Mouse (Mus musculus) ovary, postnatal 10 days (tissue): Measurements from ENCODE around the gene Ppp1r27.
"Not testable (repeated sequence)": the region's sequence is repeated elsewhere in the genome, so short reads cannot be mapped to it uniquely, and the experiment has no call there.

Experiments used
- DNase-seq: peaks from one replicate; pipeline ENCODE4 v3.0.0; 2022; ENCODE audit warnings: low spot score

Gene Ppp1r27

DNA sequence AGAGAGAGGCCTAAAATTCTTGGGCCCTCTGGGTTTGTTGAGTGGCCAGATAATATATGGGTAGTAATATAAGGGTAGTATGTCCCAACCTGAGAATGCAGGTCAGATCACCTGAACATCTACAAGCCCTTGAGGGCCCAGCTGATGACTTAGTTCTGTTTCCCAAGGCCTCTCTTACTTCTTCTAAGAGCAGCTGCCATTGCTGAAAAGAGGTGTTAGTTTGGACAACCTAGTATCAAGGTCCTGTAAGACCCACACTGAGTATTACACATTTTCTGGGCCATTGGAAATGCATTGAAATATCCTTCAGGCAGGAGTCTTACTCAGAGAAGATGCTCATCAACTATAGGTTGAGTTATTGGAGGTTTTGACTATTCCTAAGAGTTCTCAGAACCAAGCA lies 25.0 kb upstream of the Ppp1r27 start:
- no peak for DNase-seq

DNA sequence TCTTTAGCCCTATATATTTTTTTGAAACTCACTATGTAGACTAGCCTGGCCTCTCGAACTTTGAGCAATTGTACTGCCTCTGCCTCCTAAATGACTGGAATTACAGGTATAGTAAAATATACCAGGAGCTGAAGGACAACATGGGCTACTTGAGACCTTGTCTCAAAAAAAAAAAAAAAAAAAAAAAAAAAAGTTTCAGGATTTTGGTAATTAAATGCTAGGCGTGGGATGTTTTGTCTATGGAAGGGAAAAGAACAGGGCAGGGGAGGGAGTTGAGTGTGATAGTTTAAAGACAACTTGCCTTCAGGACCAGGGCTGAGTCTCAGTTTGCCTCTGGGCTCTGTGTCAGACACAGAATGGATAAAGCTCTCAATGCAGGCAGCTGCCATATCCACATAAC lies 24.1 kb upstream of the Ppp1r27 start:
- DNase-seq = no peak

DNA sequence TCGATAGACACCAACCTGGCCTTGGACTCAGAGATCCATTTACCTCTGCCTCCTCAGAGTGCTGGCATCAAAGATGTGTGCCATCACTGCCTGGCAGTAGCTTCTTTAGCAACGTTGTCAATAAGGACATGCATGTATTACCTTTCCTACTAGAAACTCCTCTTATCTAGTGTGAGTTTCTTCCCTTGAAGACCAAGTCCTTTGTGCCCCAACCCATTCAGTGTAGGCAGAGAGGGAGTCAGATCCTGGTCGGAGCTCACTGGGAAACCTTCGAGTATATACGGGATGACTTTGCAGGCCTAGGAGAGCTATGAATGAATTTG lies 23.3 kb upstream of the Ppp1r27 start:
- no peak for DNase-seq

DNA sequence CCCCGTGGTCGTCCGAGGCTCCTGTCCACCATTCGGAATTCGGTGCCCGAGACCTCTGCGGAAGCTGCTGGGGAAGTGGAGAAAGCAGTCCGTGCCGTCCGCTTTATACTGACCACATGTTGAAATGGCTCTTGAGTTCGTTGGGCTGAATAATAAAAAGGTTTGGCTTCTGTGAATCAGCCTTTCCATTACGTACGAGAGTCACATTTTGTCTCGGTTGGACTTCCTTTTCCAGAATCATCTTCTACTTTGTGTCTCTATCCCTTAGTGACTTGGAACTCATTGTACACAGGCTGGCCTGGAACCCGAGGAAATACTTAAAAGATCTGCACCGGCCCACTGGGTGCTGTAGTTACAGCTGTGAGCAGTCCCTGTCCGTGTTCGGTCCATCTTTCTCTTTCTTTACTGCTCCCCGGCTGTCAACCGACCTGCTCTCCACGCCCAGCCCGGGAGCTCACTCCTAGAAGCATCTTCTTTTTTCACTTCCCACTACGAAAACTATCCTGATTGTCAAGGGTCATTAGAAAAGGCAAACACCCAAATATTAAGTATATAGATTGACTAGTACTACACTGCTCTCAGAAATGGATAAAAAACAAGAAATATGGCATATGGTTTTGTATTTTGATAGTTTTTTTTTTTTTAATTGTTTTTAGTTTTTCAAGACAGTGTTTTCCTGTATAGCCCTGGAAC lies 22.8 kb upstream of the Ppp1r27 start:
- no peak for DNase-seq

DNA sequence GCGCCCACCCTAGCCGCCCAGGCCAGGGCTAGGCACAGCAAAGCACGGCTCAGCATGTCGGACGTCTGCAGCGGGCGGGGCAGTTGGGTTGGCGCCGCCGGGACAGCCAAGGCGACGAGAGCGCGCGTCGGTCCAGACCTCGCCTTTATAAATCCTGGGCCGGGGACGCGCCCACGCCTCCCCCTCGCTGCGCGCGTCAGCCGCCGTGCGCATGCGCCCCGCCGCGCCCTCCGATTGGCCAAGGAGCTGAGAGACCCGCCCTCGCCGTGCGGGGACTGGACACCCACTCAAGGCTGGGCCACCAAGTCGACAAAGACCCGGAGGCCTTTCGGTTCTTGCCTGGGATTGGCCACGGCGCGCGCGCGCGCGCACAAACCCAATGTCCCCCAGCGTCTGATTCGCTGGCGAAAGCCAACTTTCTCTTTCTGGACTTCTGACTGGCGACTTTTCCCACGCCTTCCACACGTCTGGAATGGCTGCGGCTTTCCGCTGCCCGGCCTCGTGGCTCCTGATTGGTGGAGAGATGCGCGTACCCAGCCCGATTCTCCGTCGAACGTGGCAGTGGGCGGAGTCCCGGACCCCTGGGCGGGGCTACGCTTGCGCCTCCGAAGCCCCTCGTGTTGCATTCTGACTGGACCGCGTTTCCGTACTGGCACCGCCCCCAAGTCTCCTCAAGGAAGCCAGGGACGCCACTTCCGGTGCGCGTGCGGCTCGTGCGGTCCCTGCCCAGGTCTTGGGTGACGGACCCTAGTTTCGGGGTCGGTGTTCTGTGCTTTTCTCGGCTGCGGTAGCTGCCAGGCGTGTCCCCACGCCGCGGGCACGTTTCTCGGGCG lies 22.0 kb upstream of the Ppp1r27 start, which contains the start of gene P4hb:
Gene P4hb (minus strand): TSS at position 502 of the 833 bp plus-strand sequence.
- DNase-seq = peak; percentile 99

DNA sequence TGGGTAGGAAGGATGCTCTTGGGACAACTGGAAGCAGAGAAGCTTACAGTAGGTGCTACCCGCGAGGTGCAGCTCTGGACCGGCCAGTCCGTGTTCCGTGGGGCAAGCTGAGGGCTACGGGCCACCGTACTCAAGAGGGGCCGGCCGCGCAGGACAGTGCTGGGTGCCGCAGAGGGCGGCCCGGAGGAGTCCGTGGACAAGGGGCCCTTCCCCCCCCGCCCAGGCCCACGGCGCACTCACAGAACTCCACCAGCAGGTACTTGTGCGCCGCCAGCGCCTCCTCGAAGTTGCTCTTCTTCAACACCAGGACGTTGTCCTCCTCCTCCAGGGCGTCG lies 21.5 kb upstream of the Ppp1r27 start:
- no peak for DNase-seq

DNA sequence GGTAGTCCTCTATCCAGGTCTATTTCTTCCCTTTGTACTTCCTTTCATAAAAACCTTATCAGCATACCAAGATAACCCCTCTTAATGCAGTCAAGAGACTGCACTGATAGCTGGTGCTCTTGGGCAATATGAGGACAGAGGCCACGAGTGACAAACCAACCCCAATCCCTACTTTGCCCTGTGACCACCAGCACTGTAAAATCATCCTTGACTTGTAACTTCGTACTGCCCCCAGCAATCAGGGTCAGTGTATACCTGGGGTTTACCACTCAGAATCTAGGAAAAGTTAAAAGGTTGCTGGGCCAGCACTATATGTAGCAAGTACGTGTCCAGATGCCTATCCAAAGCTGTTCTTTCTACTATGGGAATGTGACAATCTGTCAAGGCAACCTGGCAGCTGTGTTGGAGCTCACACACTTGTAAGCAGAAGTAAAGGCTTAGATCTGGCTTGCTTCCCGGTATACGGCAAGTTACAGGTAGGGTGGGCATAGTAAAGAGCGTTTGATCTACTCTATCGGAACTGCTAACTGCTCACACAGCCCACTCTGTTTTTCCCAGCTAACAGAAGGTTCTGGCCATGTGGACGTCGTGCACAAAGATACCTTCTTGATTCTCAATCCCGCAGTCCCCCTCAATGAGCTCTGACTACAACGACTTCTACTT lies 21.0 kb upstream of the Ppp1r27 start:
- DNase-seq = no peak

DNA sequence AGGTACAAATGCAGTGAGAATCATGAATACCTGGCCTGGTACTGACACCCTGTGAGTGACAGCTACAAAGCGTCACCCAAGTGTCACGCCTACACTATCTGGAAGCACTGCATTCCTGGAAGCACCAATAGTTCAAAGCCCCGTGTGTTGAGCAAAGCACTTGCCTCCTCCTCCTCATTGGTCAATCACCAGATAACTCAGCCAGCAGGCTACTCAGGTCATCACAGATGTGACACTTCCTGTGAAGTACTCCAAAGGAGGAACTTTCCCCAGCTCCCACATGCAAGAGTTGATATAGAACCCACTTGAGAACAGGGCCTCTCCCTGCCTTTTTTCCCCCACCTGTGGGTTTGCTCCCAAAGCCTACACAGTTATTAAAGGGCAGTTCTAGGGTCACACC lies 20.2 kb upstream of the Ppp1r27 start:
- no peak for DNase-seq

DNA sequence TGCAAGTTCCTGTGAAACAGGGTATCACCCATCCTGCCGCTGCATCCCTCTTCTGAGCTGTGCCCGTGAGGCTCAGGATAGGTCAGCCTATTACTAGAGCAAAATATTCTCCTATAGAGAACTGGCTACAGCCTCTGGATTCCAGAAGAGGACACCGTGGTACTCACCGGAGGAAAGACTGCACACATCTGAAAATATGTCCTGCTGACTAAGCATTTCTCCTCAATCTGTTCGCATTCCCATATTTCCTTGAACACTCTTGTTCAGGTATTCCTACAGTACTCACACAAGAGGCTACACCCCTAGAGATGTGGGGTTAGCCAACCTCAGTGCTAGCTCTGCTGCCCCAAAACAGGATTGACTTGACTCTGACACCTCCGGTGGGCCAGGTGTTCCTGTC lies 17.4 kb upstream of the Ppp1r27 start:
- DNase-seq = no peak

DNA sequence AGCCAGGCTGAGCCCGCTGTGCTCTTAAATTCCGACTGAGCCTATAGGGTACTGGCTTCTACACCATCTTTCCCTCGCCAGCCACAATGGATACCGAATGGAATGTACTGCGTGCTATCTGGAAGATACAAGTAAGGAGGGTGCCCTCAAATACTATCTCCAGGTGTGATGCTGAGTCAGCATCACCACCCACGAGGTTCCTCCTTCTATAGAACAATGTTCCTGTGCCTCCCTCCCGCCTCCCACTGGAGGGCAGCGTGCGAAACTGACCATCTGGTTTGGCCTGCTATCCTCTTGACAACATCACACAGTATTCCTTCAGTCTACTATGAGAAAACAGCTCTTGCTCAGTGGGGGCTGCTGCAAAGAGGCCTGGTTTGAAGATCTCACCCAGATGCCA lies 14.2 kb upstream of the Ppp1r27 start:
- DNase-seq = no peak

DNA sequence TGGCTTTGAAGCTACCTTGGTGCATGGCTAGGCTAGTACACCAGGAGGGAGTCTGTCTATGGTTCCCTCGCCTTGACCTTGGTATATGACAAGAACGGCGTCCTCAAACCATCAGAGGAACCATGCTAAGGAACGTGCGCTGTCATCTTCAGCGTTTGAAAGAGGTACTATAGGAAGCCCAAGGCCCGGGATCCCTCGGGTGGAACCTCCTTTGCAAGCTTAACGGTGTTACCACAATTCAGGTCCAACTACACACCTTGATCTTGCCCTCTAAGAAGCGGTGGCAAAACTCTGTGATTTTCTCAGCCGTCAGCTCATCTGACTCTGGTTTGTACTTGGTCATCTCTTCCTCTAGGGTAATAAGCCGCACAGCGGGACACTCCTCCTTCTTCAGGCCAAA lies 12.0 kb upstream of the Ppp1r27 start:
- no peak for DNase-seq

DNA sequence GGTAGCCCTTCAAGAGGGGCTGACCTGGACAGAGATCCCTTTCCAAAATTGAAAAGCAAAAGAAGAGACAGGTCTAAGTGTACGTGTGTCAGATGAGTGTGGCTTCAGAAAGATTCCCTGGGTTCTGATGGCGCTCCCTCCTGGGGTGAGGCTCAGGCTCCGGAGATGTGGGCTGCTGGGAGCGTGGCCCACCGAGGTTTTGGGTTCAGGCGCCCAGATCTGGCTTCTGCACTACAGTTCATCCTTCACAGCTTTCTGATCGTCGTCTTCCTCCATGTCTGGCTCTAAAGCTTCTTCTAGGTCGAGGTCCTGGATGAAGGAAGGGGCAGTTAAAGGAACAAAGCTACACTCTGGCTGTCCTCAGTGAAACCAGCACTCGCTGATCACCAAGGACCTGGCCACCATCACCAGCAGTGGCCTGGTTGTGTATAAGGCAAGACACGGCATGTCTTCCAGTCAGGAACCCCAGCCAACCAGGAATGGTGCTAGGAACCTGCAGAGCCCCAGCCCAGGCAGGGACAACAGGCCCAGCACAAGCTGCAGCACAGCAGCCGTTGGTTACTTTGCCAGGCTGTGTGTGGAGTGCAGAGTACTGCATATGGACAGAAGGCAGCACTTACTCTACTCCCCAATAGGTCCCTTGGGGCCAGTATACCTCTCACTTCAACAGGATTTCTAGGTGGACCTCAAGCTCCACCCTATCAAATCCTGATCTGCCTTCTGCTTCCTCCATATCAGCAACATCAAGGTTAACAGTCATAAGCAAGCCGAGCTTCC lies 10.2 kb upstream of the Ppp1r27 start:
- no peak for DNase-seq

DNA sequence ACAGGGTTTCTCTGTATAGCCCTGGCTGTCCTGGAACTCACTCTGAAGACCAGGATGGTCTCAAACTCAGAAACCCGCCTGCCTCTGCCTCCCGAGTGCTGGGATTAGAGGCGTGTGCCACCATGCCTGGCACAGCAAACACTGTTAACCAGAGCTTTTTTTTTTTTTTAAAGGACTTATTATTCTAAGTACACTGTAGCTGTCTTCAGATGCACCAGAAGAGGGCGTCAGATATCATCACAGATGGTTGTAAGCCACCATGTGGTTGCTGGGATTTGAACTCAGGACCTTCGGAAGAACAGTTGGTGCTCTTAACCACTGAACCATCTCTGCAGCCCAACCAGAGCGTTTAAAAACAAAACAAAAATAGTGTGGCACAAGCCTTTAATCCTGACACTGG lies 7.9 kb upstream of the Ppp1r27 start:
- not testable (repeated sequence) for DNase-seq

DNA sequence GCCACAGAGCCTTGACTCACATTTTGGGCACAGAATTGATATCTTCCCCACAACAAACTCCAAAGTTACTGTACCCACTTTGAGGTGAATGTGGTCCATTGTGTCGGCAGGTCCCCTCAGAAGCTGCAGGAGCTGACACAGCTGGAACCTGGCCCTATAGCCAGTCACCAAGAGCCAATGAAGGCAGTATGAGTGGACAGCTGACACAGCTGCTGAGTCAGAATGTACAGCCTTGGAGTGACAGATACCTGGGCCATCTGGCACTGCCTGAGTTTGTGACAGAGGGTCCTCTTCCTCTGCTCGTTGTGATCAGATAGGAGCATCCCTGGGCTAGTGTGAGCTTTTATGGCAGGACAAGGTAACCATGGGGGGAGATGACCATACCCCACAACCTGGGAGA lies 4.3 kb upstream of the Ppp1r27 start:
- DNase-seq = no peak

DNA sequence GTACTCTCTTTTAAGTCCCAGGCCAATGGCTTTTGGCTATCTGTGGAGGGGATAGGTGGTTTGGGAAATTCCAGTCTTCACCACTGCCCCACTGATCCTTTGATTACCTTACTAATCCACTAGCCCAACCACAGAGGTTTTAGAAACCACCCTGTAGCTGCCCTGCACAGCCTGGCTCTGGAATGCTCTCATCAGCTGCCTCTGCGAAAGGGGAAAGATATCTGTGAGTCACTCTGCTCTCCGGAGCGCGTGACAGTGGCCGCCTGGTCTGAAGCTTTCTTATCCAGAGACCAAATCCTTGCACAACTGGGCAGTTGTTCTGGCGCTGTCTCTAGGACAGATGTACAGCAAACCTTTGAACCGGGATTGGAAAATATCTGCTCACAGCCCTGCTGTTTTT lies 3.9 kb upstream of the Ppp1r27 start:
- DNase-seq = no peak

DNA sequence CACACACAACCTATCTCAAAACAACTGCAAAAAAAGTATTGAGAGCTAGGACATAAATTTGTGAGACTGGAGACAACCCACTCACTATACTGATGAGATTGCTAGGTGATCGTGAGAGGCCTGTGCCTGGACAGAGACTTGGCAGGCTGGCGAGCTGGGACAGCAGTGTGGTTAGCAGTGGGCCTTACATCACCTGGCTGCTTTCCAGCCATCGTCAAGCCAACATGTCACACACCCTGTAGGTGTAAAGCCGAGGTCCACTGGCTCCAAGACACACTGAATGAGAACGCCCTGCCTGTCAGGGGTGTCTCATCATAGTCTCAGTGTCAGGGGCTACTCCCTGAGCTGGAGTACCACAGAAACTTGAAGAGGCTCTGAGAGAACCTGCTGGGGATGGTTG lies 1.8 kb upstream of the Ppp1r27 start:
- DNase-seq = no peak

DNA sequence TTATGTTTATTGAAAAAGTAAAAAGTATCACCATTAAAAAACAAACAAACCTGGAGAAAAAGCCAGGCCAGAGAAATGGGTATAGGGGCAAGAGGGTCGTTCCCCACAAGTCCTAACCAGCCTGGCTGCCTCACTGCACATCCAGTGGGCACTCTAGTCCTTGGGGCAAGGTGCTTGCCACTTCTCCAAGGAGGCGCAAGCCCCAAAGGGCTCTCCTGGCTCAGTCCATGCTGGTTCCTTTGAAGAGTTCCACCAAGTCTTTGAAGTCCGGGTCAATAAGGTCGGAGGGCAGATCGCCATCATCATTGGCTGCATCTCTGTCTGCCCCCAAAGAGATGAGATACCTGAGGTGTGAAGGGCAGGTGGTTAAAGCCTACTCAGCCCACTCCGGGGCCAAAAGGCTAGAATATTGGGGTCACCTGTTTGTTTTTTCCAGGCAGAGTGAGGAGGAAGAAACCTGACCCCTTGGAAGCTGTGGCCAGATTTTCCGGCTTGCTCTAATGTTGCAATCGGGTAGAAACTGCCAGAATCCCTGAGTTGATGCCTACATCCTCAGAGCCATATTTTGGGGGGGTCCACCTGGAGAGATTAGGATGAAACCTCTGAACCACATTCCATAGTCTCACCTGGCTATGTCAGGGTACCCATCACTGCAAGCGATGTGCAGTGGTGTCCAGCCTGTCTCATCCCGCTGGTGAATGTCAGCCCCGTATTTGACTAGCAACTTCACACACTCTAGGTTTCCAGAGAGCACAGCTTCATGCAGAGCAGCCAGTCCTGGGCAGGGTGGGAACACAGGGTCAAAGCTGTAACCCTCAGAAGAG lies 734 bp downstream of the Ppp1r27 start:
- DNase-seq = no peak

DNA sequence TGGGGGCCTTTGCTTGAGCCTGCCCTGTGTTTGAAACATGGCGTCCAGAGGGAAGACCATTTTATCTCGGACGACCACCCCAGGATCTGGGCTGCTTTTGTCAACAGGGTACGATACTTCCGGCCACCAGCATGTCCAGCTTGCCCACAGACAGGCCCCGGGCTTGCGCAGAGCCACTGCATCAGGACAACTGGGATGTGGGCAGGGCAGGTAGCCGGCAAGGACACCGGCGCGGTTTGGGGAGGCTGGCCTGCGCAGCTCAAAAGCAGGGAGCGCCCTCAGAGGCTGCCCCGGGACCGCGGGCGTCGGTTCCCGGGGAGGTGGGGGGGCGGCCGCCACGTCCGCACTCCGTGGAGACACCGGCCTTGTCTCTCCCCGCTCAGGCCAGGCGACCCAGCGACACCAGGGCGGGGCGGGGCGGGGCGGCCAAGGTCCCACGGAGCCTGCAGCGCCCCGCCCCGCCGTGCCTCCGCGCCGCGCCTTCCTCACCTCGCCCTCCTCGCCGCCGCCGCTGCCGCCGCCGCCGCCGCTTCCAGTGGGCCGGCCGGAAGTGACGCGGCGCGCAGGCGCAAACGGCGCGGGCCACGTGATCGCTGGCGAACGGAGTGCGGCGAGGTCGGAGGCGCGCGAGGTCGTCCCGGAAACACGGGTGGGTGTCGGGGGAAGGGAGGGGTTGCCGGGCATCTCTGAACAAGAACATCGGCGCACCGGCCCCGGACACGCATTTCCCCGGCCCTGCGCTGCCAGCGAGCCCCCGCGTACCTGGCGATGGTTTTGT lies 1.6 kb downstream of the Ppp1r27 start, which contains the start of gene Mcrip1:
Gene Mcrip1 (minus strand): TSS at position 560 of the 778 bp plus-strand sequence.
- DNase-seq = peak; percentile 86

DNA sequence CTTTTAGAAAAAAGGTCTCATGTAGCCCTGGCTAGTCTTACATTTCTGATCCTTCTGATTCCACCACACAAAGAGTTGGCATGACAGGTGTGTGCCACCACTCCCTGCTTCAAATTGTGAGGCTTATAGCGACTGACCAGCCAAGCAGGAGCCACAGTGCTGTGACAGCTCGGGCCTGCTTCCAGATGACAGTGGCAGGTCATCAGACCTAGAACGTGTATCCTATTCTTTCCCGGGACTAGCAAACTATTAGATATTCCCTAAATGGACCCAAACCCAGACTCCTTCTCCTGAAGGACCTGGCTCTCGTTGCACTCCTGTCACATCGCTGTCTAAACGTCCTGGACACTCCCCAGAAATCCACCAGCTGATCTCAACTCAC lies 2.2 kb downstream of the Ppp1r27 start:
- DNase-seq = no peak

DNA sequence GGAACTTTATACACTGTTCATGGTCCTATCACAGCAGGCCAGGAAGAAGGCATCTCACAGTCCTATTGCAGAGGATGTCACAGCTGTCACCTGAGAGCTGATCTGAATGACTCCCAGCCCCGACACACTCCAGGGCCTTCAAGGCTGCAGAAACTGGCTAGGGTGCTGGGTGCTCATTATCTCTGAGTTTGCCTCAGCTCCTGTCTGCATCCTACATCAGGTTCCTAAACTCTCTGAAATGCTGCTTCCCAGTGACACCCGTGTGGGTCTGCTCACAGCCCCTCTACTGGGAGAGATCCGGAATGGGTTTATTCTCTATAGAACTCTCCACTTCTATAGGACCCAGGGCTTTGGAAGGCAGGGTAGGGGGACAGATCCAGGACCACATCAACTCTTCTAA lies 2.7 kb downstream of the Ppp1r27 start:
- DNase-seq = no peak

DNA sequence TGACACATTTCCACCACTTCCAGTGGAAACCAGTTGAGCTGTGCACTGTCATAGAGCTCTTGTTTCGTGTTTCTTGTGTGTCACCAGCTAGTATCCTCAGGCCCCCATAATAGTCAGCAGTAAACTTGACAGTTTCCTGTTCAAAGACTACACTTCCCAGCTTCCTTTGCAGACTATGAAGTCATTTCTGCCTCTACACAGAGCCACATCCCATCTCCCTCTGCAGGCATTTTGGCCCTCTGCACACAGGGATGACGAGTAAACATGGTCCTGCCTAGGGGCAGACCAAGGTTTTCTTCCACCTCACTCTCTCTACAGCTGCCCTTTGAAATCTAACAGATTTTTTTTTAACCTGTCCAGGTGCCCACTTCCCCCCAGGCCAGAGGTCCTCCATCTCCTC lies 3.5 kb downstream of the Ppp1r27 start:
- no peak for DNase-seq
